Mouse (Mus musculus) olfactory bulb, adult 2 months (tissue): Measurements from ENCODE around the gene Batf2.

Source experiments
- CTCF ChIP-seq: fragments of 200-500 bp; IDR thresholded peaks from 2 replicates; pipeline ENCODE4 v1.5.1; 2012; ENCODE audit warnings: low read depth, mild to moderate bottlenecking, low read length, moderate library complexity; ENCODE audit not compliant: insufficient read depth
- POLR2A ChIP-seq: fragments of 200-500 bp; IDR thresholded peaks from 2 replicates; pipeline ENCODE4 v1.6.1; 2012; ENCODE audit warnings: mild to moderate bottlenecking, low read depth, low read length, moderate library complexity; ENCODE audit not compliant: insufficient read depth

GRCm38 (mm10) chr19:6184131-6184530 lies 43.3 kb downstream of the Batf2 start, which contains the start of gene Majin:
- TF ChIP-seq POLR2A: no peak
- TF ChIP-seq CTCF: no peak
